Mouse (Mus musculus) kidney, adult 2 months (tissue): ENCODE data around the gene Capzb. TPM values are rescaled to one million over a fixed set of nuclear protein-coding genes. Genes with fewer than 3 reads are reported as not detected.

Source experiments
- DNase-seq: peaks from one replicate; pipeline ENCODE4 v3.0.0; 2021
- H3K27ac ChIP-seq: fragments of 200-500 bp; 2 replicates; pipeline ENCODE4 v1.5.1; 2012; ENCODE audit warnings: low read depth, low read length, control low read depth, inconsistent platforms; ENCODE audit not compliant: insufficient read depth
- H3K27me3 ChIP-seq: fragments of 200-500 bp; replicated peaks from 2 replicates; pipeline ENCODE4 v1.6.1; 2012; ENCODE audit warnings: mild to moderate bottlenecking, moderate library complexity, low read length, inconsistent platforms; ENCODE audit not compliant: control insufficient read depth, insufficient read depth
- H3K36me3 ChIP-seq: fragments of 200-500 bp; 2 replicates; pipeline ENCODE4 v1.6.1; 2012; ENCODE audit warnings: mild to moderate bottlenecking, moderate library complexity, low read length, inconsistent platforms; ENCODE audit not compliant: control insufficient read depth, insufficient read depth
- H3K4me1 ChIP-seq: fragments of 200-500 bp; 2 replicates; pipeline ENCODE4 v1.6.1; 2011; ENCODE audit warnings: low read length; ENCODE audit not compliant: control insufficient read depth, insufficient read depth
- H3K4me3 ChIP-seq: fragments of 200-500 bp; 2 replicates; pipeline ENCODE4 v1.5.1; 2011; ENCODE audit warnings: mild to moderate bottlenecking, low read depth, low read length, control low read depth; ENCODE audit not compliant: insufficient read depth
- CTCF ChIP-seq: fragments of 200-500 bp; conservative IDR thresholded peaks from 2 replicates; pipeline ENCODE4 v1.5.1; 2011; ENCODE audit warnings: low read depth, mild to moderate bottlenecking, control low read depth, low read length, moderate library complexity, mixed read lengths; ENCODE audit not compliant: insufficient read depth, insufficient read length
- POLR2A ChIP-seq: fragments of 200-500 bp; IDR thresholded peaks from one replicate; pipeline ENCODE4 v1.6.1; 2011; ENCODE audit warnings: low read depth, low read length, control low read depth
- WGBS: fragments of 180-500 bp; shearing (Covaris S2); methylation state at CpG from one replicate; pipeline ENCODE4 v1.1.7; 2018; 5-methylcytosine and 5-hydroxymethylcytosine counted together
- polyA plus RNA-seq: library from polyadenylated mRNA; depleted of rRNA; stranded (reverse); fragments of >200 nt; gene quantifications from 2 replicates; pipeline ENCODE4 v1.2.3, GENCODE M21; 2012

Capzb gene
- polyA plus RNA-seq, 1 experiment = 134 TPM

GRCm38 (mm10) chr4:139248736-139249135 lies 56.0 kb downstream of the Capzb start:
- no peak for DNase-seq
- peak overlapping the region; percentile 4; the same call in 1 of the 2 replicates for H3K27ac ChIP-seq
- TF ChIP-seq CTCF = no peak
- H3K4me3 ChIP-seq = no peak overlapping the region
- no peaks in the 10 kb centered on the region for H3K36me3 ChIP-seq
- no peaks in the 10 kb centered on the region for H3K27me3 ChIP-seq
- peaks cover 44% of the 10 kb centered on the region for H3K4me1 ChIP-seq
- WGBS = 83% methylated on average over 5 of the region's 5 CpGs

GRCm38 (mm10) chr4:139250043-139250442 lies 57.3 kb downstream of the Capzb start:
- no peaks in the 10 kb centered on the region for H3K36me3 ChIP-seq
- TF ChIP-seq CTCF (no peak), POLR2A (no peak)
- H3K27me3 ChIP-seq = no peaks in the 10 kb centered on the region
- H3K27ac ChIP-seq = peak overlapping the region; percentile 63
- H3K4me1 ChIP-seq = peaks cover 44% of the 10 kb centered on the region
- WGBS = 31% methylated on average over 5 of the region's 5 CpGs
- H3K4me3 ChIP-seq = no peak overlapping the region
- no peak for DNase-seq

GRCm38 (mm10) chr4:139250886-139251285 lies 58.2 kb downstream of the Capzb start:
- 46% methylated on average over 8 of the region's 8 CpGs for WGBS
- TF ChIP-seq POLR2A (no peak), CTCF (no peak)
- H3K27me3 ChIP-seq = no peaks in the 10 kb centered on the region
- H3K4me1 ChIP-seq = peaks cover 48% of the 10 kb centered on the region
- no peak overlapping the region for H3K4me3 ChIP-seq
- no peaks in the 10 kb centered on the region for H3K36me3 ChIP-seq
- no peak for DNase-seq
- H3K27ac ChIP-seq = peak overlapping the region; percentile 24; the same call in 1 of the 2 replicates

- H3K27ac ChIP-seq = peak overlapping the region; percentile 74
- 23% methylated on average over 22 of the region's 22 CpGs for WGBS
- peak; percentile 87 for DNase-seq
- no peak overlapping the region for H3K4me3 ChIP-seq
- H3K27me3 ChIP-seq = no peaks in the 10 kb centered on the region
- no peaks in the 10 kb centered on the region for H3K36me3 ChIP-seq
- H3K4me1 ChIP-seq = peaks cover 48% of the 10 kb centered on the region
- TF ChIP-seq CTCF (peak; percentile 75), POLR2A (no peak)
Measured at GRCm38 (mm10) chr4:139252051-139252760, 59.5 kb downstream of the Capzb start.

- peak overlapping the region; percentile 7; the same call in 1 of the 2 replicates for H3K27ac ChIP-seq
Measured at GRCm38 (mm10) chr4:139253206-139253605, 60.5 kb downstream of the Capzb start.

GRCm38 (mm10) chr4:139256146-139256545 lies 63.4 kb downstream of the Capzb start:
- H3K27me3 ChIP-seq = no peaks in the 10 kb centered on the region
- 74% methylated on average over 4 of the region's 4 CpGs for WGBS
- no peak for DNase-seq
- peaks cover 25% of the 10 kb centered on the region for H3K4me1 ChIP-seq
- H3K27ac ChIP-seq = no peak overlapping the region
- TF ChIP-seq CTCF (no peak), POLR2A (no peak)
- H3K4me3 ChIP-seq = no peak overlapping the region
- no peaks in the 10 kb centered on the region for H3K36me3 ChIP-seq

More at GRCm38 (mm10) chr4:139253206-139253605, 60.5 kb downstream of the Capzb start:
- Histone ChIP-seq H3K4me3 (no peak overlapping the region), H3K27me3 (no peaks in the 10 kb centered on the region), H3K36me3 (no peaks in the 10 kb centered on the region), H3K4me1 (peaks cover 48% of the 10 kb centered on the region)
- no peak for TF ChIP-seq CTCF
- no peak for TF ChIP-seq POLR2A
- DNase-seq = peak; percentile 47
- 48% methylated on average over 9 of the region's 9 CpGs for WGBS

GRCm38 (mm10) chr4:139256708-139257107 lies 64.0 kb downstream of the Capzb start:
- Histone ChIP-seq H3K27me3 (no peaks in the 10 kb centered on the region), H3K27ac (no peak overlapping the region), H3K4me3 (no peak overlapping the region), H3K36me3 (no peaks in the 10 kb centered on the region), H3K4me1 (peaks cover 20% of the 10 kb centered on the region)
- no peak for TF ChIP-seq POLR2A
- DNase-seq = no peak
- 84% methylated on average over 8 of the region's 8 CpGs for WGBS
